ENCODE assay signal across 10 mouse cellular contexts in genomic region chr9:32787615-32788014, GRCm38 (mm10).
DNase-seq lines count a peak whose midpoint lies in the region; ATAC-seq lines count a peak whose summit lies in the region.
"Had no signal": no experiment of that assay in that cellular context is flagged by ENCODE, and none has a peak within 500 bp of the region (broad histone marks: within the 10 kb centered on the region; RNA-seq: fewer than 3 reads in every experiment).

No protein-coding gene starts in this region.

- H3K36me3 ChIP-seq in limb, embryonic 15.5 days: no peaks in the 10 kb centered on the region
- no peaks in the 10 kb centered on the region for H3K36me3 ChIP-seq in forebrain, embryonic 10.5 days (replicated peaks)

- H3K27ac ChIP-seq in limb, embryonic 15.5 days: 0 out of 2 replicates have a peak overlapping the region, but pooled peaks have one; percentile 30
- no peak overlapping the region for H3K27ac ChIP-seq in forebrain, embryonic 10.5 days
- H3K27ac ChIP-seq: left cerebral cortex, adult 2 months had no signal

- intact Hi-C loops in heart, postnatal 10 days (cut with DNase I): no loop called here

- no peak overlapping the region for H3K4me2 ChIP-seq in limb, embryonic 15.5 days

- H3K27me3 ChIP-seq in limb, embryonic 15.5 days: no peaks in the 10 kb centered on the region
- H3K27me3 ChIP-seq in forebrain, embryonic 10.5 days (ENCODE audit: poor library complexity, severe bottlenecking): no peaks in the 10 kb centered on the region

- WGBS in limb, embryonic 15.5 days: 9% methylated on average over 1 of the region's 1 CpGs
- WGBS in forebrain, embryonic 10.5 days: 16% methylated on average over 1 of the region's 1 CpGs

- H3K9me3 ChIP-seq in limb, embryonic 15.5 days: no peaks in the 10 kb centered on the region
- no peaks in the 10 kb centered on the region for H3K9me3 ChIP-seq in forebrain, embryonic 10.5 days

- ATAC-seq in limb, embryonic 15.5 days (ENCODE audit: insufficient number of reproducible peaks, low FRiP score, low TSS enrichment, low read depth): no peak
- ATAC-seq in megakaryocyte-erythroid progenitor cell, adult 5-6 weeks (replicated peaks; ENCODE audit: low FRiP score, low TSS enrichment, poor library complexity, severe bottlenecking): no peak

- no peak overlapping the region for H3K9ac ChIP-seq in limb, embryonic 15.5 days

- H3K4me3 ChIP-seq in limb, embryonic 15.5 days: no peak overlapping the region
- no peak overlapping the region for H3K4me3 ChIP-seq in forebrain, embryonic 10.5 days
- H3K4me3 ChIP-seq: left cerebral cortex, adult 2 months; myocyte had no signal

- DNase-seq in NIH3T3 (ENCODE audit: low read depth): peak; percentile 48
- DNase-seq in embryo, embryonic 10 days (ENCODE audit: low spot score): peak; percentile 52
- DNase-seq in heart, postnatal 10 days: peak; percentile 73 to 77
- no peak for DNase-seq in forebrain, embryonic 10.5 days (ENCODE audit: extremely low spot score, low spot score)
- DNase-seq in frontal cortex, postnatal 14 days (ENCODE audit: low spot score in 2 of 2): no peak
- DNase-seq: cerebellum, adult 8-10 months had no signal

- H3K4me1 ChIP-seq in limb, embryonic 15.5 days: peaks cover 18% of the 10 kb centered on the region
- H3K4me1 ChIP-seq in forebrain, embryonic 10.5 days: peaks cover 18% of the 10 kb centered on the region

Comparison
In these comparisons a context has a peak if more than half of its experiments do, and no peak if none do; other contexts are left out.
1. DNase-seq: peak in NIH3T3 (single experiment), embryo, embryonic 10 days (single experiment) and heart, postnatal 10 days (2 of 2); none in forebrain, embryonic 10.5 days (single experiment) and frontal cortex, postnatal 14 days (0 of 2).